Mouse (Mus musculus): Measurements from ENCODE around the gene Dnaja2. TPM values are rescaled to one million over a fixed set of nuclear protein-coding genes. Genes with fewer than 3 reads are reported as not detected.

Dnaja2 gene
- total RNA-seq, 2 experiments from 2014 or later = 168 to 184 TPM

Other genes with a start within 250 kb of the Dnaja2 start
- gene Mylk3, start 169.0 kb downstream of the Dnaja2 start, total RNA-seq (2021) = 1 to 10 TPM in 1 of 2 experiments, under 1 TPM in 1; 0.49 to 2.4 TPM
- 10 to 100 TPM; 17.2 to 17.3 TPM for gene 4921524J17Rik, start 122.5 kb downstream of the Dnaja2 start, total RNA-seq (2021)
- 10 to 100 TPM; 36.6 to 50.0 TPM for gene Gpt2, start 62.8 kb downstream of the Dnaja2 start, total RNA-seq (2021)
- gene Neto2, start 145.6 kb upstream of the Dnaja2 start, total RNA-seq (2021) = 100 to 1,000 TPM; 135 to 149 TPM